Mouse (Mus musculus) left cerebral cortex, postnatal 25 days (tissue): ENCODE results near the gene Lrrc8a. TPM values are rescaled to one million over a fixed set of nuclear protein-coding genes. Genes with fewer than 3 reads are reported as not detected.

Experiments
- DNase-seq, 2 experiments: peaks; one replicate each; pipeline ENCODE4 v3.0.0; 2022; ENCODE audit warnings: low spot score in 2 of 2, mixed read lengths in 1 of 2
- intact Hi-C: fragments of 180-260 bp; cut with DNase I; formaldehyde crosslinking; loops from one replicate; pipeline ENCODE4 v1.15.1; 2025
- total RNA-seq, 2 experiments: library from RNA; stranded (reverse); gene quantifications; 2 replicates each; pipeline ENCODE4 v1.2.3; 2021

Gene Lrrc8a
- total RNA-seq, 2 experiments from 2014 or later, result 53.9 to 59.8 TPM

DNA sequence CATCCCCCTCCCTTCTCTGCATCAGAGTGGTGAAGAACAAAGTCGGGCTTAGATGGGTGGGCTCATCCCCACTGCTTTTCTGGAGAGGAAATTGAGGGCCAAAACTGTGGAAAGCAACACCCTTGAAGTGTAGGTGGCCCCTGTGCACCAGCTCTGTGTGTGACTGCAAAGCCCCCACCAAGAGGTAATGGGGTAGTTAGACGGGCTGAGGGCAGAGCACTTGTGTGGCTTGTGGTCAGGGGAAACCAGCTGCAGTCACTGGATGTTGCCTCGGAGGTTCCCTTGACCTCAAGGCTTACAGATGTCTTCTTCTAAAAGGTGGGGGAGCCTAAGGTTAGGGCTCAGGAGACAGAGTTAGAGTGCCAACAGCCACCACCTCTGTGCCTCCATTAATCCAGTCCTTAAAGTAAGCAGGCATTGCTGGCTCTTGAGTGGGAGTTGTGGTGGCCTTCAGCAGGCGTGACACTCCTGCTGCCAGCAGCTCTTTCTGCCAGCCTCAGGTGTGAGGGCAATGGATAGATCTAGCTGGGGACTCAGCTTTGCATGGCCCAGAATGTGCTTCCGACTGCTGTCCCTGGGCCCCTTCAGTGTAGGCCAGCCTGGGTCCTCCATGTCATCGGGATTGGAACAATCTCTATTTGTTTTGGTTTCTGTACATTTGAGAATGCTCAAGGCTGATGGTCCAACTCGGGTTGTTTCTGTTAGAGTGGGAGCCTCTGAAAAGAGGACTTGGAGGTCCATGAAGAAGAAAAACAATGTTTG lies 20.4 kb downstream of the Lrrc8a start:
- intact Hi-C loops, result no loop called here

DNA sequence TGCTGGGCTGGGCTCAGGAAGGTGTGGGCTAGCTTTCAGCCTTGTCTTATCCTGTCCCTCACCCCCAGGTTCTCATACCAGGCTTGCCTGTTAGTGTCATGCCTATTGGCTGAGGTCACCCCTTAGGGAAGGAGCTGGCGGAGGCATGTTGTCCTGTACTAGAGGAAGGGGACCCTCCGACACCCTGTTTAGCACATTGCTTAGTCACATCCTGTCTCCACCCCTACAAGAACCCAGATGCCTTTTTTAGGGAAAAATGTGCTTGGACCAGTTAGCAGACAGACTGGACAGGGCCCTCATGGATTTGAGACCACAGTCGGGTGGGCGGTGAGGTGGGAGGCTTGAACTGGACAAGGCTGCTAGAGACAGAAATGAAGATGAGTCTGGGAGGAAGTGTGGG lies 21.1 kb downstream of the Lrrc8a start:
- no peak for DNase-seq
- intact Hi-C loops, result no loop called here

More for the DNA sequence above, 20.4 kb downstream of the Lrrc8a start:
- no peak for DNase-seq

DNA sequence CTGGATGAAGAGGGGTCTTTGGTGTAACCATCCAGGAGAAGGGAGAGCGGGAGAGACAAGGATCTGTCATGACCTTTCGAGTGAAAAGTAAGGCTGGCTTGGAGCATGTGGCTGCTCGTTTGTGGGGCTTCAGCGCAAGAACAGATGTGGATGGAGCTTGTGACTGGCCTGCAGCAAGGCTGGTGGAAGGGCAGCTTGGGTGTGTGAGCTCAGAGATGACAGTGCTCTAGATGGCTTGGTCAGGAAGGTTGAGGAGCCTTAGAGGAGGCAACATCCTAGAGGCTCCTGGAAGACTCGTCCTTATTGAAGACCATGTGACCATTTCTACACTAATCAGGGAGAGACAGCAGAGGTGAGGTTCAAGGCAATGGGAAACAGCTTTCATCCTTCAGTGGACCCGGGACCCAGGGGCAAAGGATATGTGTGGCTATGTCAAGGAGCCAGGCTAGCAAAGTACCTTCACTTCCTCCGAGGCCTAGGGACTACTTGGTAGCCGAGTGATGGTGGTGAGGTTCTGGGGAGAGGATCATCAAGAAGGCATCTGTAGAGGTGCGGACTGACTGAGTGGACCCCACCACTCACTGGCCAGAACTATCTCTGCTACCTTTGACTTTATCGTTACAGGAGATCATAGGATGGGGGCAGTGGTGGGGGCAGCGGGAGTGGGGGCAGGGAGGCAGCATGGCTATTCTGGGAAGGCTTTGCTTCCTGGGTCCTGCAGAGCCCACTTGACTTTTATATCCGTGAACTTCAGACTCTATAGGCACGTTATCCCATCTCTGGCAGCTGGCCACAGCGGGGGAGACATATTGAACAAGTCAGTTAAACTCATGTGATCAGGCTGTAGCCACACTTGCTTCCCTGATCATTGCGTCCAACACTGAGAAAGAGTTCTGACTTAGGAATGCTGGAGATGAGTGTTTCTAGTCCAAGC lies 21.9 kb downstream of the Lrrc8a start:
- DNase-seq, result no peak
- intact Hi-C loops, result no loop called here

DNA sequence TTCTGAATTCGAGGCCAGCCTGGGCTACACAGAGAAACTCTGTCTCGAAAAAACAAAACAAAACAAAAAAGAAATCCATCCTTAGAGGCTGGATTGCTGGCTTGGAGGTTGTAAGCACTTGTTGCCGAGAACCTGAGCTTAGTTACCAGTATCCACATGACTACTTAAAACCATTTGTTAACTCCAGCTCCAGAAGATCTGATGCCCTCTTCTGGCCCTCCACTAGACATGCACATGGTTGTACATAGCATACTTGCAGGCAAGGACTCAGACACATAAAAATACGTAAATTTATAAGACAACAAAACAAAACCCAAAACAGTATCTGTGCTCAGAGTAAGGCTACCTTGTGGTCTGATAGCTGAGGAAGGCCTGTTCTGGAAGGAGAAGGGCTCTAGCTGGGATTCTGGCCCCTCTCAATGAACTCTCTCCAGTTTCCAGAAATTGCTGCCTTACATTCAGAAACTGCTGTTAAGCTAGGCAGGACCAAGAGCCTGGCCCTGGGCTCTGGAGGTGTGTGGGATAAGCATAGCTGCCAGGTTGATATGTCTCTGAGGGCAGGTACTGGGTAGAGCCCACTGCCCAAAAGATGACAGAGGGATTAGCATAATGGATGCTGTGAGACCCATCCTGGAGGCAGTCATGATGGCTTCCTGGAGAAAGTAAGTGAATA lies 23.7 kb downstream of the Lrrc8a start:
- DNase-seq, result no peak
- intact Hi-C loops, result no loop called here

DNA sequence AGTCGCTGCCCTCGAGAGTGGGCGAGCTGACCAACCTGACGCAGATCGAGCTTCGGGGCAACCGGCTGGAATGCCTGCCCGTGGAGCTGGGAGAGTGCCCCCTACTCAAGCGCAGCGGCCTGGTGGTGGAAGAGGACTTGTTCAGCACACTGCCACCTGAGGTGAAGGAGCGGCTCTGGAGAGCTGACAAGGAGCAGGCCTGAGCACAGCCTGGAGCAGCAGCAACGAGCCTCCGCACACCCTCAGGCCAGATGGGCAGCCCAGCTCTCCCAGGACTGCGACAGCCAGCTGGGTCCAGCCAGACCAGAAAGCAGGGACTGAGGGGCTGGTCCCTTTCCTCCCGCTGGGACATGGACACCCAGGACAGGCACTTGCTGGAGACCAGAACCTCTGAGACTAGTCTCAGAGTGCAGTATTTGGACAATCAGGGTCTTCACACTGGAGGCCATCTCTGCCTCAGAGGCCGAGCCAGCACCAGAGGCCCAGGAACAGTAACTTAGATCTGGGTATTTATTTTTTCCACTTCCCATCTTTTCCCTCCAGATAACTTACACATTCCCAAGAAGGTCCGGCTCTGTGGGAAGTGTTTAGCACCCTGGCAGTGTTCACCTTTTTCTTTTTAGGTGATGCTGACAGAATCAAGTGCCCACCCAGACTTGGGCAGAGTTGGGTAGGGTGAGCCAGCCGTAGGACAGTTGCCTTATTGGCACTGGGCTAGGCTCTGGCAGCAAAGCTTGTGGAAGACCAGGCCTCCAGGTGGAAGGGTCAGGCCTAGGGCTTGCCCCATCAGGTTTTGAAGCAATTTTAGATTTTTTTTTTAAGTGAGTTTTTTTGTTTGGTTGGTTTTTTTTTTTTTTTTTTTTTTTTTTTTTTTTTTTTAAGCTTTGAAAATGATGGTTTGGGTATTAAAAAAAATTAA lies 24.7 kb downstream of the Lrrc8a start:
- no peak for DNase-seq
- intact Hi-C loops, result no loop called here

DNA sequence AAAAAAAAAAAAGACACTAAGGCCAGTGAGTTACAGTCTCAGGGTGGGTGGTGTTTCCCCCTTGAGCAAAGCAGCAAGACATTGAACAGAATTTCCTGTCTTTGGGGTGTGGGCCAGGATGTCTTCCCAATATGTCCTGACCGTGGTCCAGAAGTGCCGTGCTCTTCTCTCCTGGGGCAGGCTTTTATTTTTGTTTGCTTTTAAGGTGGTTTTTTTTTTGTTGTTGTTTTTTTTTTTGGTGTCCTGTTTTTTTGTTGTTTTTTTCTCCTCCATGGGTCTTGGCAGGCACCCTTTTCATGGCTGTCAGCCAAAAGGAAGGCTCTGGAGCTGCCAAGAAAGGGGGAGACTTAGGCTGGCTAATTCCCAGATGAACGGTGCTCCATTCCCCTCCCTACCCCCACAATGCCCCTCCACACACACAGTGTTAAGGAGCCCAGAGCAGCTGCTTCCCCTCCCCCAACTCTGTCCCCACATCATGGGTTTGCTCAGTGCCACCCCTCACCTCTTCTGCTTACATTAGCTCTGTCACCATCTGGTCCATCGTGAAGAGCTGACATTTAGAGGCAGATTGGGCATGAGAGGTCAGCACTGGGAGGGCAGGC lies 25.4 kb downstream of the Lrrc8a start:
- intact Hi-C loops, result no loop called here
- peak; percentile 49 to 64 for DNase-seq

DNA sequence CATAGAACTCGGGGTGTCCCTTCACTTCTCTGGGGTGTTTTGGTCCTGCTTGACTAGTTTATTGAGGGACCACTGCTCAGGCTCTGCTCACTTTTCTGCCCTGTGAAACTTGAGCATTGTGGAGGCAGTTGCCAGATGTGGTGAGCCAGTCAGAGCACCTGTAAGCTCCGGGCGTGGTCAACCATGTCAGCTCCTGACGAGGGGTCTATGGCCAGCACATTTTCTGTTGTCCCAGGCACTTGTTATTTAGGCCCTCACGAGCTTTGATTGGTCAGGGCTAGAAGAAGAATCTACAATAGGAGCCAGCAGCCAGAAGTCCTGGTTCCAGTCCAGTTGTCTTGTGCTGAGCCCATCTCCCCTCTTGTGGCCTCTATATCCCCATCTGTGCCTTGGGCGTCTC lies 26.3 kb downstream of the Lrrc8a start:
- intact Hi-C loops, result no loop called here
- no peak for DNase-seq

DNA sequence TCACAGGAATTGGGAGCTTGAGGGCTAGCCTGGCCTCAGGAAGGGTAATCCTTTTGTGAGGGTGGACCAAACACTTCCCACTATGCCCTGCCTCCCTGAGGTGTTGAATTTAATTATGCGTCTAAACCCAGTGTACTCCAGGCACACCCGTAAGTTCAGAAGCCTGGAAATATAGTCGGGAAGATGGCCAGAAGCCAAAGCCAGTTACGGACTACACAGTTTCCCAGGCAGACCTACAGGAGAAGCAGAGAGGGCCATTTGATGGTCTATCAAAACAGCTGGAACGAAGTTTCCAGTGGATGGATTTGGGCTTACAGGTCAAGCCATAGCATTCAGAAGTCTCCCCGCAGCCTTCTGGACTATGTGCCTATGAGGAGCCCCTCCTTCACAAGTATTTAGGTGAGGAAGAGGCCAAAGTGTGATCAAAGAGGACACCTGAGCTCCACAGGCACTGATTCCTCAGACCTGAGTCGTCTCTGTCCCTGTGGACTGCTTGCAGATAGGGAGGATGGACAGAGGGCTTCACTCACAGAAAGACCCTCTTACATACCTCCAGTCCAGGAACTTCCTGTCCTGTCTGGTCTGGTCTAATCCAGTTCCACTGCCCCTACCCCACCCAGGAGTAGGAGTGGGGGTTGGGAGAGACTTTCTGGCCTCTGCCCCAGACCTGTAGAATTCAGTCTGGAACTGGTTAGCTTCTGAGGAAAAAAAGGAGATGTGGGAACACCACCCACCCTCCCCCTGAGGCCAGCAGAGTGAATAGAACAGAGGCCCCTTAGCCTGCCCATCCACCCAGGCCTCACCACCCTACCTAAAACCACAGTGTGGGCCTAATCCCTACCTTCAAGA lies 27.4 kb downstream of the Lrrc8a start:
- intact Hi-C loops, result no loop called here
- no peak for DNase-seq

DNA sequence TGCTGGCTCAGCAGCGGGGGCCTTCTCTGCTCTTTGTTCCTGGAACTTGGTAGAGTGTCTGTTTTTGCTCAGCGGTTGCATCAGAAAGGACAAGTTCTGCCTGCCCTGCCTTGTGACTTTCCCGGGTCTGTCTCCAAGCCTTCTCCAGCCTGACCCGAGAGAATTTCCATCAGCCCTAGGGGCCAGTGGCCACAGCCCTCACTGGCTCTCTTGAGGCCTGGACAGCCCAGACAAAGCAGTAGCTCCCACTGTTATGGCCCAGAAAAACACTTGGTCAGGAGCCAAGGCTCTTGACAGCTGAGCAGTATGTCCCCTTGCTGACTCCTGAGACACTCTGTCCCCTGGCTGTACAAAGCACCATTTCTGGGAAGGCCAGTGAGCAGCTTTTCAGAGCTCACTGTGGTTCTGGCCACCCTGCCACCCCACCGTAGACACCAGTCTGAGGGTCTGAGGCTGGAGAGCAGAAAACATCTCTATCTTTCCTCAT lies 28.3 kb downstream of the Lrrc8a start, which contains the start of gene Phyhd1:
Gene Phyhd1, plus strand, starts transcription at position 437 of the 487 bp plus-strand sequence.
- intact Hi-C loops, result no loop called here
- peak; percentile 62 to 67 for DNase-seq

DNA sequence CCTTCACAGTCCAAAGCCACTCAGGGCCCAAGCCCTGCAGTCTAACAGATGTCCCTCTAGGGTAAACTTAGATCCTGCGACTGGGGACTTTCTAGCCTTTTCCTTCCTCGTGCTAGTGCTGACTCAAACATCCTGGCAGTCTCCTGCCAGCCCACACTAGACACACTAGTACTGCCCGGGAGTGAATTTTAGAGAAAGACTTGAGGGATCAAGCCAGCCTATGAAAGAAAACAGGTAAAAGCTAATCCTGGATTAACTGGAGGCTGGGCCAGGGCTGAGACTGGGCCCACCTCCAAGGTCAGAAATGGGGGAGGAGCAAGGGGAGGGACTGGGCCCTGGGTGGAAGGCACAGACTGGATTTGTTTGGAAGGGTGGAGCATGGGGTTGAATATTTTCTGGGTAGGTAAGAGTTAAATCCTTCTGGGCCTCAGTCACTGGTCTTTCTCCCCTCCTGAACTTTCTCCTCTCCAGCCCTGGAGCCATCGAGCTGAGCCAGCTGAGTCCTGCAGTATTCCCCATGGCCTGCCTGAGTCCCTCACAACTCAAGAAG lies 29.0 kb downstream of the Lrrc8a start:
- peak; percentile 45 to 78 for DNase-seq
- intact Hi-C loops, result no loop called here

DNA sequence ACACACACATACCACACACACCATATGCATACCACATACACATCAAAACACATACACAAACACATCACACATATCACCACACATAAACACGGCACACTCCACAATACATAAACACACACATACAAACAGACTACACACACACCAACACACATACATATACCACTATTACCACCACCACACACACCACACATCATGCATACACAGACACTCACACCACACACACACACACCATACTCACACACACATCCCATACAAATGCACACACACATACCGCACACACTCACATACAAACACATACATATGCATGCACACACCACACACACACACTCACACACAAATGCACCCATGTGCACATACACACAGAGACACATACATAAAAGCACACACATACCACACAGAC lies 30.0 kb downstream of the Lrrc8a start:
- intact Hi-C loops, result no loop called here

DNA sequence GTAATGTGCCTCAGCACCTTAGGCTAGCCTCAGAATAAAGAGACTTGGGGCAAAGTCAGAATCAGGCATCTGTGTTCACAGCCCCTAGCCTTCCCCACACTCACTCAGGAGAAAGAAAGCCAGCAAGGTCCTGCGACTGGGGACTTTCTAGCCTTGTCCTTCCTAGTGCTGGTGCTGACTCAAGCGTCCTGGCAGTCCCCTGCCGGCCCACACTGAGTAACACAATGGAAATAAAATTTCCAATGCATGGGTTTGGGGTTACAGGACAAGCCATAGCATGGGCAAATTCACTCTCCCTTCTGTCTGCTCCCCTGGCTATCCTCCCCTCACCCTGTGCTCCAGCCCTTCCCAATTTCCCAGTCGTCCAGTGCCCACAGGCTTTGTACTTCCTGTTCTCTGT lies 30.9 kb downstream of the Lrrc8a start:
- DNase-seq, result no peak
- intact Hi-C loops, result no loop called here

More for the DNA sequence above, 30.0 kb downstream of the Lrrc8a start:
- DNase-seq, result no peak

DNA sequence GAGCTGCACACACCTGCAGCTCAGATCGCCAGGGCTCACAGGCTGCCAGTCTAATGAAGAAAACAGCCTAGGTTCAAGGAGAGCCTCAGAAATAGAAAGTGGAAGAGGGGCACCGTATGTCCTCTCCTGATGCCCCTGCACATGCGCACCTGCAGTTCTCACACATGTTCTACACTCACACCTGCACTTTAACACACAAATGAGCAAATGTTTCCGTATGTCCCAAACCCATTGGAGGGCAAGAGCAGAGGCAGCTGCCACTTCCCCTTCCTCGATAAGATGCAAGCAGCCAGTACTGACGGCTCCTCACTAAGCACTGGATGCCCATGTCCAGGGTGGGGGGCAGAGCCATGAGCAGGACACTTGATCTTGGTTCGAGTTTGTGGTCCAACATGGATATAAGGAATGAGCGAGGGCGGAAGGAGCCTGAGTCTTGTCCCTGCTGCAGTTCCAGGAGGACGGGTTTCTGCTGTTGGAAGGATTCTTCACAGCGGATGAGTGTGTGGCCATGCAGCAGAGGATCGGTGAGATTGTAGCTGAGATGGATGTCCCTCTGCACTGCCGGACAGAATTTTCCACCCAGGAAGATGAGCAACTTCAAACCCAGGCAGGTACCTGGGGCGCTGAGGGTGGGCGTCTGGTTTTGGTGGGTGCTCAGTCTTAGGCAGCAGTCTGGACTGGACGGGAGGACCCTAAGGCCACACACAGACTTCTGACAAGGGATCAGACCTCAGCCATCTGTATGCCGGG lies 31.9 kb downstream of the Lrrc8a start:
- DNase-seq, result no peak
- intact Hi-C loops, result no loop called here

DNA sequence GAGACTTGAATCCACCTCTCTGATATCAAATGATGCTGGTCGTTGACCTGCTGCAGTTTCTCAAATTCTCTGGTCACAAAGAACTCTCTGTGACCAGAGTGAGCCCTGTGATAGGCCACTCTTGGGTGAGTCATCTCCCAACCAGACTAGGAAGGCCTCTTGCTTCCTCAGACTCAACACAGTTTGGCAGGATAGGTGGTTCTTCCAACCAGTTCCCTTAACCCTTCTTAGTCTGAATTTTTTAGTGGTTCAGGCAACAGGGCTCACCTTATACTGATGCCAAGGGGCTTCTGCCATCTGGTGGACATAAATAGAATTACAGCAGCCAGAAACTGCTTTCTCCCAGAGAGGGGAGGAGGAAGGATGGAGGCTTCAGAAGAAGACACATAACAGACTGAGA lies 32.6 kb downstream of the Lrrc8a start:
- DNase-seq, result peak; percentile 68 to 85
- intact Hi-C loops, result loop anchor here (1.0 to 5.0 kb wide), 2 partner anchors 33 to 93 kb away; partner anchors contain the start of genes Lrrc8a and Spout1

DNA sequence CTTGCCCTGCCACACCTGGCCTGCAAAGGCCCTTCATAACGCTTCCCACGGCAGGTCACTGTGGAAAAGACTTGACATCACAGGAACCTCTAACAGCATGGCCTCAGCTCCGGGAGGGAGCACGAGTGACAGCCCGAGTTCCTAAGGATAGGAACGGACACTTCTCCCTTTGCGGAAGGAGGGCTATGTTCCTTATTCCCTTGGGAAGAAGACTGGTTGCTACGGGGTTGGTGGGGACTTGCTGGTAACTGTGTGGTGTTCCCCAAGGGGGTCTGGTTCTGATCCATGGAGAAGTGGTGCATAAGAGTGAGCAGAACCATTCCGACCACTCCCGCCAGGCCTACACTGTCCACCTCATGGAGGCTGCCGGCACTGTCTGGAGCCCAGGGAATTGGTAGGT lies 43.2 kb downstream of the Lrrc8a start, which contains the start of gene Gm28038:
Gene Gm28038, plus strand, starts transcription at position 301 of the 400 bp plus-strand sequence.
- intact Hi-C loops, result no loop called here
- DNase-seq, result no peak

DNA sequence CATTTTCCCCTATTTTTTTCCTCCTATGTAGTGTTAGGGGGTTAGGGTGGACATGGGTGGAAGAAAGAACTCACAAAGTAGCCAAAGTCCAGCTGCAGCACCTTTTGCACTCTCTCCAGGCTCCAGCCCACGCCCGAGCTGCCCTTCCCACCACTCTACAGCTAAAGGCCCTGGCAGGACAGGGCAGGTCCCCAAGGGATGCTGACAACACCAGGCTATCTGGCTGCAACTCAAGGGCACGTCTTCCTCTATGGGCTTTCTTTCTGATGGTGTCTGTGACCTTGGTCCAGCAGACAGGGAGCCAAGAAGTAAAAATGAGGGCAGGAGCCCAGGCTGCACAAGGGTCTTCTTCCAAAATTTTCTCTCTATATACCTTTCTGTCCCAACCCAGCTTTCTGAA lies 44.1 kb downstream of the Lrrc8a start:
- DNase-seq, result no peak
- intact Hi-C loops, result no loop called here

DNA sequence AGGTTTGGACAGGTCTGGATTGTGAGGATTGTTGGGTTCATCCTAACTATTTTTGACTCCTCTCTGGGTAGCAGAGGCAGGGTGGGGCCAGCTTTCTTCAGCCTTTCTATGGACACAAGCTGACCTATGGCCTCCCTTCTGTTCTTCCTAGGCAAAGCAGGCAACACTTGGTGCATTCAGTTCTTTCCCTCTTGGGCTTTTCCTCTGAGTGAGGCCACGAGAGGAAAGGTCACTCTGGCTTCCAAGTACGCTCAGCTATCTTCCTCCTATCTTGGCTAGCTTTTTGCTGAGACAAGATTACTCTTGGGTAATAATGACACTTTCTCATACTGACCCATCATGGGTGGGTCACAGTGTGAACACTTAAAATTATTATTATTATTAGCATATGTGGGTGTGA lies 45.7 kb downstream of the Lrrc8a start:
- DNase-seq, result no peak
- intact Hi-C loops, result no loop called here
